Mouse (Mus musculus): ENCODE measurements around the gene Sqstm1. TPM values are rescaled to one million over a fixed set of nuclear protein-coding genes. Genes with fewer than 3 reads are reported as not detected.

The Sqstm1 gene
- polyA plus RNA-seq, 1 experiment from 2014 or later, result 131 TPM

- peaks cover 9% of the 10 kb centered on the region for H3K4me1 ChIP-seq
- H3K4me3 ChIP-seq, result no peak overlapping the region
- H3K9me3 ChIP-seq, result no peaks in the 10 kb centered on the region; the same call in 1 of the 2 replicates
- H3K27me3 ChIP-seq (replicated peaks; ENCODE audit: low read depth, poor library complexity, severe bottlenecking), result no peaks in the 10 kb centered on the region
- no peak overlapping the region for H3K27ac ChIP-seq (replicated peaks)
- 45% methylated on average over 9 of the region's 9 CpGs for WGBS
- peak; percentile 30 for DNase-seq (ENCODE audit: low spot score)
- H3K36me3 ChIP-seq (replicated peaks), result peaks cover 97% of the 10 kb centered on the region
Observed at GRCm38 (mm10) chr11:50154166-50154565, 56.5 kb downstream of the Sqstm1 start.

- Histone ChIP-seq H3K4me1 (peaks cover 9% of the 10 kb centered on the region), H3K9me3 (no peaks in the 10 kb centered on the region; the same call in 1 of the 2 replicates), H3K36me3 (replicated peaks) (peaks cover 97% of the 10 kb centered on the region), H3K27ac (replicated peaks) (no peak overlapping the region), H3K4me3 (no peak overlapping the region), H3K27me3 (replicated peaks; ENCODE audit: low read depth, poor library complexity, severe bottlenecking) (no peaks in the 10 kb centered on the region)
- 89% methylated on average over 3 of the region's 3 CpGs for WGBS
- DNase-seq (ENCODE audit: low spot score), result no peak
Observed at GRCm38 (mm10) chr11:50151374-50151773, 59.3 kb downstream of the Sqstm1 start.

GRCm38 (mm10) chr11:50149603-50150150 lies 61.0 kb downstream of the Sqstm1 start:
- peaks cover 99% of the 10 kb centered on the region for H3K36me3 ChIP-seq (replicated peaks)
- no peaks in the 10 kb centered on the region; the same call in 1 of the 2 replicates for H3K9me3 ChIP-seq
- H3K4me1 ChIP-seq, result peaks cover 9% of the 10 kb centered on the region
- WGBS, result 83% methylated on average over 9 of the region's 9 CpGs
- H3K27me3 ChIP-seq (replicated peaks; ENCODE audit: low read depth, poor library complexity, severe bottlenecking), result no peaks in the 10 kb centered on the region
- H3K4me3 ChIP-seq, result no peak overlapping the region
- no peak for DNase-seq (ENCODE audit: low spot score)
- H3K27ac ChIP-seq (replicated peaks), result no peak overlapping the region

Small RNA genes within 50 kb of the gene (microRNA-seq; reads per million reads assigned to microRNA genes)
- gene Mir6919, result not detected

Other genes with a start within 250 kb of the Sqstm1 start
- gene Rnf130, start 185.5 kb downstream of the Sqstm1 start, polyA plus RNA-seq (2016; fragmentation: Nextera tagmentation; extraction: Ambion mirVana), result 57.4 and 60.5 TPM in 2 replicates
- 35.7 and 36.9 TPM in 2 replicates for gene Tbc1d9b, start 79.4 kb downstream of the Sqstm1 start, polyA plus RNA-seq (2016; fragmentation: Nextera tagmentation; extraction: Ambion mirVana)
- 24.1 and 27.3 TPM in 2 replicates for gene Mrnip, start 36.4 kb downstream of the Sqstm1 start, polyA plus RNA-seq (2016; fragmentation: Nextera tagmentation; extraction: Ambion mirVana)
- gene Mgat4b, start 63 bp upstream of the Sqstm1 start, polyA plus RNA-seq (2016; fragmentation: Nextera tagmentation; extraction: Ambion mirVana), result 22.6 and 23.5 TPM in 2 replicates
- gene Ltc4s, start 27.8 kb upstream of the Sqstm1 start, polyA plus RNA-seq (2016; fragmentation: Nextera tagmentation; extraction: Ambion mirVana), result 0.75 and 1.4 TPM in 2 replicates
- 6.7 and 7.2 TPM in 2 replicates for gene Maml1, start 81.5 kb upstream of the Sqstm1 start, polyA plus RNA-seq (2016; fragmentation: Nextera tagmentation; extraction: Ambion mirVana)
- 318 and 328 TPM in 2 replicates for gene Canx, start 114.8 kb upstream of the Sqstm1 start, polyA plus RNA-seq (2016; fragmentation: Nextera tagmentation; extraction: Ambion mirVana)
- gene Cby3, start 143.6 kb upstream of the Sqstm1 start, polyA plus RNA-seq (2016; fragmentation: Nextera tagmentation; extraction: Ambion mirVana), result 0.52 TPM in 1 of 2 replicates, not detected in the other
- gene Hnrnph1, start 166.2 kb upstream of the Sqstm1 start, polyA plus RNA-seq (2016; fragmentation: Nextera tagmentation; extraction: Ambion mirVana), result 611 and 614 TPM in 2 replicates
- gene Rufy1, start 220.3 kb upstream of the Sqstm1 start, polyA plus RNA-seq (2016; fragmentation: Nextera tagmentation; extraction: Ambion mirVana), result 21.8 and 27.0 TPM in 2 replicates